Mouse (Mus musculus) erythroblast, embryonic 14.5 days (primary cell): ENCODE measurements at regions not wholly inside any gene's neighbourhood (a gene's known extent, or its start where the extent isn't known, plus 50 kb on each side); places are given as distances from the start of the nearest gene placed in this dataset.

Experiments used
- H3K27me3 ChIP-seq: 2 replicates; pipeline ENCODE4 v1.6.1; 2012; ENCODE audit warnings: inconsistent platforms; ENCODE audit not compliant: control insufficient read depth
- H3K36me3 ChIP-seq: 2 replicates; pipeline ENCODE4 v1.6.1; 2012; ENCODE audit warnings: mild to moderate bottlenecking, inconsistent platforms; ENCODE audit not compliant: control insufficient read depth
- H3K4me1 ChIP-seq: 2 replicates; pipeline ENCODE4 v1.6.1; 2012; ENCODE audit warnings: inconsistent platforms; ENCODE audit not compliant: control insufficient read depth
- H3K4me3 ChIP-seq: replicated peaks from 2 replicates; pipeline ENCODE3; 2012; ENCODE audit warnings: moderate library complexity, mild to moderate bottlenecking, inconsistent platforms
- H3K9me3 ChIP-seq: 2 replicates; pipeline ENCODE4 v1.6.1; 2012; ENCODE audit warnings: low read length, inconsistent platforms, mixed read lengths; ENCODE audit not compliant: control insufficient read depth
- GATA1 ChIP-seq: IDR thresholded peaks from 2 replicates; pipeline ENCODE4 v1.6.1; 2012; ENCODE audit warnings: low read length, inconsistent platforms, mixed read lengths
- TAL1 ChIP-seq: IDR thresholded peaks from 3 replicates; pipeline ENCODE4 v1.6.1; 2012; ENCODE audit warnings: low read length, inconsistent platforms, mixed read lengths

DNA sequence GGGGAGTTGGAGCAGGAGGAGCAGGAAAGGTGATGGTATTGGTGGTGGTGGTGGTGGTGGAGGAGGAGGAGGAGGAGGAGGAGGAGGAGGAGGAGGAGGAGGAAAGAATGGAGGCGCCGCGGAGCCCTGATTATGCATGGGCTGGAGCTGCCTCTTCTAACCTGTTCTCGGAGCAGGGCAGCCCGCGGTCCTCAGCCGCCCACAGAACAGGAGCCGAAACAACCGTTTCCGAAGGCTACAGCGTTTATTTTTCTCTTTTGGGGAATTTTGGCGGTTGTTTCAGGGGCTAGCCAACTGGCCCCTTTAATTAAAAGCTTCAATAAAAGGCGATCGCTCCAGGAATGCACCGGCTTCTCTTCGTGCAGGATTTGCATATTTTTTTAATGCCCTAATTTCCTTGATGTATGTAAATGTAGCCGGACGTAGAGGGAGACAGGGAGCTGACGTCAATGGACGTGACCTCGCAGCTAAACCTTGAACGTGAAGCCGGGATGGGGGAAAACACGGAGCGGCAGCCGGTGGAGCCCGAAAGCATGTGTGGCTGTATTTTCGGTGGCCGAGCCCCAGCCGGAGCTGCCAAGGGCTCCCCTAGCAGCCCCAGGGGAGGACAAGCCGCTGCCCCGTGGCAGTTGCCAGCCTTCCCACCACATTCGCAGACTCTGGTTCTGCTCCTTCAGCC, 225.6 kb downstream of the Mef2c start:
- no peaks in the 10 kb centered on the region for H3K4me1 ChIP-seq
- TF ChIP-seq GATA1 (no peak), TAL1 (no peak)
- H3K36me3 ChIP-seq: no peaks in the 10 kb centered on the region
- H3K9me3 ChIP-seq: peaks cover 2% of the 10 kb centered on the region; the same call in 1 of the 2 replicates
- H3K4me3 ChIP-seq: peak overlapping the region; percentile 27
- peaks cover 99% of the 10 kb centered on the region for H3K27me3 ChIP-seq

DNA sequence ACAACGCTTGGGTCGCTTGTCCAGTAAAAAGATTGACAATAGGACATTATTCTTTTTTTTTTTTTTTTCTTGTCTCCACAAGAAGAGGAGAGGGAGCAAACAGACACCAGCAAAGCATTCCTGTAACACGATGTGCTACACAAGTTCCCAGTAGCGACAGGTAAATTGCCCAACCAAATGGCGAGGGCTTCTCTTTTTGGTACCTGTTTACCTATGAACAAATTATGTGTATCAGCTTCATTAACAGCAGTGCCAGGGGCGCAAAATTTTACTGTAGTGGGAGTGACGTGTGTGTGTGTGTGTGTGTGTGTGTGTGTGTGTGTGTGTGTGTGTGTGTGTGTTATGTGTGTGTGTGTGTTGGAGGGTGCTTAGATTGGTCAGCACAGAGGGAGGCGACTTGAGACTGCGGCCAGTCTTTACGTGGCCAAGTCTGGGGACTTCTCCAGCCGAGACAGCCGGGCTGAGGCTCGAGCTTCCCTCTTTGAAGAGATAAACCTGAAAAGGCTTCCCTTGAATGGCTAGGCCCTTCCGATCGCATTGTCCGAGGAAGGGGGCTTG, 226.4 kb downstream of the Mef2c start:
- Histone ChIP-seq H3K36me3 (no peaks in the 10 kb centered on the region), H3K4me1 (no peaks in the 10 kb centered on the region), H3K27me3 (peaks cover 97% of the 10 kb centered on the region), H3K9me3 (peaks cover 2% of the 10 kb centered on the region; the same call in 1 of the 2 replicates), H3K4me3 (peak overlapping the region; percentile 40)
- TF ChIP-seq TAL1: no peak
- TF ChIP-seq GATA1: no peak

DNA sequence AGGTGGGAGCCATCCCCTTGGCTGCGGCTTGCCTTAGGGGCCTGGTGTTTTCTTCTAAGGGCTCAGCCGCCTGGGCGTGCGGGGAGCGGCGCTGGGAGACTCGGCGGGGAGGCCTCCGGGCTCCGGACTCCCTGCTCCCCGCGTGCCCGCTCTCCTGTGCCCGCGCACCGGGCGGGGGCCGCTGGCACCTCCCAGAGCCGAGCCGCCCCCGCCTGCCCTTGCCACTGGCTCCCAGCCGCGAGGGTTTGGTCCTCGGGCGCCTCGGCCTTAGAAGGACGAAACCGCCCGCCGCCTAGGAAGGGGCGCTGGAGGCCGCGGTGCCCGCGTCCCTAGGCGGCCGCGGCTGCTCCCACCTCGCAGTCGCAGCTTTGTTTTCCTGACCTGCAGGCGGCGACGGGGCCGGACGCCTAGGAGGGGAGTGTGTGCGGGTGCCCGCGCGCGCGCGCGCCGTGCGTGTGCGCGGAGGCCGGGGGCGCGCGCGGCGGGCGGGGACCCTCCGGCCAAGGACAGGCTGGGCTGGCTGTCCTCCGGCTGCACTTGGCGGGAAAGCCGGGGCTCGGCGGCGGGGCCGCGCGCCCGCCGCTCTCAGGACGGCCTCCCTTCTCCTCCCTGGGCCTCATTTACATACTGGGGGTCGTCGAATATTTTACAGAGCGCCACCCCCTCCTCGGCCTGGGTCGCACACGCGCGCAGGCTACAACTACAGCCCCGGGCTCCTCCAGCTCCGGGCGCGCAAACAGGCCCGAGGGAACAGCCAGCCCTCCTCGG, 227.1 kb downstream of the Mef2c start:
- H3K36me3 ChIP-seq: no peaks in the 10 kb centered on the region

DNA sequence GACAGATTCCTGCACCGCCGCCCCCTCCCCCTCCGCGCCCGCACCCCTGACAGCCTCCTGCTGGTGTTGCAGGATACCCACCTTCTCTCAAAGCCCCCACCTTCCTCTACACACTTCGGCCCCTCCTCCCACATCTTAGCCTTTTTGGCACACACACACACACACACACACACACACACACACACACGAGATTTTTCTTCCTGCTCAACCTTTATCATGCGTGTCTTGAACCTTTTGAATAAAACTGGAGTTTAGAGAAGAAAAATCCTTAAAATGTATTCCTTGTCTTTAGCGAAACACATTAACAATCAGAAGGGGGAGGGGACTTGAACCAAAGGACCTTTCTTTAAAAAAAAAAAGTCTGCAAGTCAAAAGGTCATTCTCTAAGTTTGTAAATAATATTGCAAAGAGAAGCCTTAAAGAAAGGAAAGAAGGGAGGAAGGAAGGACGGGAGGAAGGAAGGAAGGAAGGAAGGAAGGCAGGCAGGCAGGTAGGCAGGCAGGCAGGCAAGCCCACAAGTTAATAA, 227.7 kb downstream of the Mef2c start:
- Histone ChIP-seq H3K27me3 (peaks cover 97% of the 10 kb centered on the region), H3K4me3 (no peak overlapping the region), H3K9me3 (peaks cover 2% of the 10 kb centered on the region; the same call in 1 of the 2 replicates), H3K4me1 (no peaks in the 10 kb centered on the region), H3K36me3 (no peaks in the 10 kb centered on the region)
- TF ChIP-seq TAL1: no peak
- TF ChIP-seq GATA1: no peak

More for the DNA sequence above, 227.1 kb downstream of the Mef2c start:
- TF ChIP-seq GATA1: no peak
- TF ChIP-seq TAL1: no peak
- peak overlapping the region; percentile 40 for H3K4me3 ChIP-seq
- H3K27me3 ChIP-seq: peaks cover 97% of the 10 kb centered on the region
- H3K4me1 ChIP-seq: no peaks in the 10 kb centered on the region
- H3K9me3 ChIP-seq: peaks cover 2% of the 10 kb centered on the region; the same call in 1 of the 2 replicates

DNA sequence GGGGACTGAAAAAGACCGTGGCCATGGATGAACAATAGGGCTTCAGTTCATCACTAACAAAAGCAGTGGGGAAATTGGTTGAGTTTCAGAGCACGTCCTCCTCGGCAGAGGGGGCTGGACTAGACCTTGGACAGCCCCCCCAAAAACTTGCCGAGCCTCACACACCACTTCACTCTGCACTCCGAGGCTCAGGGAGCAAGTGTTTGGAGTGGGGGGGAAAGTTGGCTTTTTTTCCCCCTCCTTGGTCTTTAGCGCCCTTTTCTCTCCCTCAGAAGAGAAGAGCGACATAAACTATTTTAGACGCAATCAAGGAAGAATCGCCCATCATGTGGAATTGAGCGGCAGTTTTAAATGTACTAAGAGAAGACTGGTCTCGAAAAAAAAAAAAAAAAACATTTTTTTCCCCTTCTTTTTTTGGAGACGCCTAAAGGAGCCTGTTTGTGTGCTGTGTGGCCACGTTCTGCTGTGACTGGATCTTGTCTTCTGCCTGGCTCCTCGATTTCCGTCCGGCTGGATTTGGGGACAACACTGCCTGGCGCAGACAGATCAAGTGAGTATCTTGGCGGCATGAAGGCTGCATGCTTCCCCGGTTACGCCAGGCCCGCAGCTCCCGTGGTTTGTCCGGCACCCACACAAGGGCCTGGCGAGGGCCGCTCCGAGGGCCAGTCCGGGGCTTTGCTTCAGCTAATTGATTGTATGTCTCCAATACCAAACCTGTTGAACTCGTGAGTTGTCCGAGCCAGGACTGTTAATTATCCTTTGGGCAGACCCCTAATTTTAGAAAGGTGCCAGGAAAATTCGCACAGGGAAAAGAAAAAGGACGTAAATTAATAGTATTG, 228.7 kb downstream of the Mef2c start:
- Histone ChIP-seq H3K9me3 (no peaks in the 10 kb centered on the region; the same call in 1 of the 2 replicates), H3K36me3 (no peaks in the 10 kb centered on the region), H3K4me3 (no peak overlapping the region), H3K27me3 (peaks cover 97% of the 10 kb centered on the region), H3K4me1 (no peaks in the 10 kb centered on the region)
- TF ChIP-seq TAL1 (no peak), GATA1 (no peak)

DNA sequence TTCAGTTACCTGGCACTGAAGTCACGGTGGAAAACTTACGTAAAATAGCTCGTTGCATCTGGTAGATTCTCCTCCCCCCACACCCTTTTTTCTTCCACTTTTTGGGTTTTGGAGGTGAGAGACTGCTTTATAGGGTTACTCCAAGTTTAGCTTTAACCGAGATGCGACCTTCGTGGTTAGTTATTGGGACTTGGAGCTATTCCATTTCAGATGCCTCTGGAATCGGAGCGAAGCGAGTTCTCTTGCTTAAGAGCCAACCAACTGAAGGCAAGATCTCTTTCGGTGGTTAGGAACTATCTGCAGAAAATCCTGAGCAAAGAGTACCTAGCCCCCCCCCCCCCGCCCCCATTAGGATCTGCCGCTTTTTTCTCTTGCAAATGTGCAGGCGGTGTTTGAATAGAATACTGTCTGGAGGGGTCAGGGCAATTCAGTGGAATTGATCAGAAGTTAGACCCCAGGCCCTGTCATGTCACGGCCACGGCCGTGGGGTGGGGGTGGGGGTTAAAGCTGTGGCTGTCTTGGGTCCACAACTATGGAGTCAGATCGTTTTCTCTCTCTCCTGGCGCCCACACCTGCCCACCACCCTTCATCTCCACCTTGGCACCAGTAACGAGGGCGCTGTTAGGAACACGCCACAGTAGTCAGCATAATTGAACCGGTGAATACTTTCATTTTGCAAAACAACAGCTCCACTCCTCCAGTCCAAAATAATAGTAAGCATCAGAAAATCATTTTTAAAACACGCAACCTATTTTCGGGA, 229.6 kb downstream of the Mef2c start:
- no peaks in the 10 kb centered on the region for H3K36me3 ChIP-seq
- H3K27me3 ChIP-seq: peaks cover 97% of the 10 kb centered on the region
- TF ChIP-seq TAL1 (no peak), GATA1 (no peak)
- no peaks in the 10 kb centered on the region; the same call in 1 of the 2 replicates for H3K9me3 ChIP-seq
- no peaks in the 10 kb centered on the region for H3K4me1 ChIP-seq
- H3K4me3 ChIP-seq: no peak overlapping the region

DNA sequence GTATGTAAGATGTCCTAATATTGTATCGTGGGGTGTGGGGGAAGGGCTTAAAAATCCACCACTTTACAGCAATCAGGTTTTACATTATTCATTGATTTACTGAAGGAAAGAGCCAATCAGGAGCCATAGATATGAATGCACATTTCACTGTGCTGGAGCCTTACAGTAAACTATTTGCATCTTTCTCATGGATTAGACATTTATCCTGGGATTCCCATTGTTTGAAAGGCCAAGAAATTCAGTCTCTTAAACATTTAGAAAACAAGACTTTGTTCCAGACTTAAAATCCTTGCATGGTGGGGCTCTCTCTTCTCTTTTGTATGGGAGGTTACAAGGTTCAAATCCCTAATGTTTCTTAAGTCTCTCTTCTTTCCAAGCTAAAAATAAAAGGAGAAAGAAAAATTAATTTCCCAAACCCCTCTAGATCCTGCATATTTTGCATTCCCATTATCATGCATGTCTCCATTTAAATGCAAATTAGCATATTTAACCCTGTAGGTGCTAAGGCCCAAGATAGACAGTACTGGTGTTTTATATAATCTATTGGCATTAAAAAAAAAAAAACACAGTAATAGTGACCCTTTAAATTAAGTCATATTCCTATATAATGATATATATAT, 230.3 kb downstream of the Mef2c start:
- Histone ChIP-seq H3K27me3 (peaks cover 97% of the 10 kb centered on the region), H3K4me1 (no peaks in the 10 kb centered on the region), H3K36me3 (no peaks in the 10 kb centered on the region), H3K4me3 (no peak overlapping the region), H3K9me3 (no peaks in the 10 kb centered on the region; the same call in 1 of the 2 replicates)
- TF ChIP-seq GATA1 (no peak), TAL1 (no peak)

DNA sequence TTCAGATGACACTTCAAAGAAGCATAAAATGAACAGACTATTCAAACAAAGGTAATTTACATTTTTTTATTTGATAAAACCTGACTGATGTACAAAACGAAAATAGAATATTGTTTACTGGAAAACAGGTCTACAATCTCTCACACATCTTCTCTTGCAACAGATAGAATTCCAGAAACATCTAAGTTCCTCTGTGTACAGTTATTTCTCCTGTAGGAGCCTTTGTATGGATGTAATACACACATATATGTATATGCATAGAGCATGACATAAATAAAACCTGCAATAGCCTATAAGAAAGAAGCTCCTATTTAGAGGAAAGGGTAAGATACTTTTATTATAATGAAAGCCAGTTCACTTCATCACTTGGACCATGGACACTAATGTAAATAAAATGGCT, 230.8 kb downstream of the Mef2c start:
- Histone ChIP-seq H3K9me3 (no peaks in the 10 kb centered on the region; the same call in 1 of the 2 replicates), H3K36me3 (no peaks in the 10 kb centered on the region), H3K4me1 (no peaks in the 10 kb centered on the region), H3K4me3 (no peak overlapping the region), H3K27me3 (peaks cover 97% of the 10 kb centered on the region)
- TF ChIP-seq GATA1 (no peak), TAL1 (no peak)
